Mouse (Mus musculus) ES-E14 (cell line): Measurements from ENCODE around the gene Unc45a. TPM values are rescaled to one million over a fixed set of nuclear protein-coding genes. Genes with fewer than 3 reads are reported as not detected.
A peak's percentile ranks its signal among the peaks of the same experiment; 100 is the strongest.

ENCODE experiments used
- DNase-seq: peaks from one replicate; pipeline ENCODE4 v3.0.0-alpha.2; 2013; ENCODE audit warnings: low read depth, low spot score
- H3K27ac ChIP-seq: 2 replicates; pipeline ENCODE4 v1.5.1; 2012; ENCODE audit warnings: low read depth, mild to moderate bottlenecking, low read length, moderate library complexity, mixed read lengths; ENCODE audit not compliant: poor library complexity, insufficient read depth, severe bottlenecking
- H3K36me3 ChIP-seq: 2 replicates; pipeline ENCODE4 v1.6.1; 2012; ENCODE audit warnings: mild to moderate bottlenecking, low read length, moderate library complexity, mixed read lengths; ENCODE audit not compliant: control insufficient read depth, poor library complexity, insufficient read depth, severe bottlenecking
- H3K4me1 ChIP-seq, 2 experiments: fragments of 150-350 bp in 1 of 2; sonication (generic) in 1 of 2; 2 replicates each; pipeline ENCODE4 v1.6.1; 2012; ENCODE audit warnings: low read length in 2 of 2, mild to moderate bottlenecking in 1 of 2, mixed read lengths in 1 of 2; ENCODE audit not compliant: control insufficient read depth in 2 of 2, insufficient read depth in 2 of 2, poor library complexity in 1 of 2
- H3K4me3 ChIP-seq, 2 experiments: fragments of 150-350 bp in 1 of 2; sonication (generic) in 1 of 2; 2 replicates each; pipeline ENCODE4 v1.5.1; 2012; ENCODE audit warnings: low read length in 2 of 2, low read depth in 1 of 2, mild to moderate bottlenecking in 1 of 2, mixed read lengths in 1 of 2; ENCODE audit not compliant: insufficient read depth in 1 of 2, poor library complexity in 1 of 2, severe bottlenecking in 1 of 2
- H3K9ac ChIP-seq: 2 replicates; pipeline ENCODE4 v1.6.1; 2012; ENCODE audit warnings: low read depth, mild to moderate bottlenecking, low read length, mixed read lengths; ENCODE audit not compliant: poor library complexity, insufficient read depth, severe bottlenecking
- H3K9me3 ChIP-seq: fragments of 150-350 bp; sonication (generic); 2 replicates; pipeline ENCODE4 v1.6.1; 2012; ENCODE audit warnings: low read depth, mild to moderate bottlenecking, low read length; ENCODE audit not compliant: control insufficient read depth, insufficient read depth
- CHD2 ChIP-seq: IDR thresholded peaks from 2 replicates; pipeline ENCODE4 v1.6.1; 2014; ENCODE audit warnings: mild to moderate bottlenecking, low read depth, low read length, inconsistent platforms
- HCFC1 ChIP-seq: IDR thresholded peaks from 2 replicates; pipeline ENCODE4 v1.6.1; 2012; ENCODE audit warnings: low read length, inconsistent platforms, borderline replicate concordance; ENCODE audit not compliant: insufficient read depth
- MAFK ChIP-seq: IDR thresholded peaks from 2 replicates; pipeline ENCODE4 v1.6.1; 2014; ENCODE audit warnings: mild to moderate bottlenecking, low read depth, low read length, inconsistent platforms; ENCODE audit not compliant: insufficient read depth
- ZC3H11A ChIP-seq: IDR thresholded peaks from 2 replicates; pipeline ENCODE4 v1.6.1; 2012; ENCODE audit warnings: low read depth, mild to moderate bottlenecking, inconsistent platforms, low read length, borderline replicate concordance
- ZNF384 ChIP-seq: IDR thresholded peaks from 2 replicates; pipeline ENCODE4 v1.6.1; 2012; ENCODE audit warnings: low read depth, low read length, inconsistent platforms
- in situ Hi-C, 2 experiments: fragments of 600-800 bp; cut with MboI; formaldehyde crosslinking; loops; one replicate each; pipeline ENCODE4 v1.15.1; 2025; ENCODE audit warnings: low sequenced_read_pairs in 2 of 2, inconsistent platforms in 1 of 2; ENCODE audit not compliant: unreplicated experiment in 2 of 2
- total RNA-seq: library from RNA; depleted of rRNA; stranded (reverse); fragments of 300-350 nt; gene quantifications from 2 replicates; pipeline ENCODE4 v1.2.3, GENCODE M21; 2012

Gene Unc45a
- total RNA-seq, 1 experiment = 54.1 TPM

- H3K9ac ChIP-seq = peak overlapping the region; percentile 98; the same call in 1 of the 2 replicates
- TF ChIP-seq HCFC1 (no peak), ZNF384 (no peak), ZC3H11A (no peak), MAFK (no peak)
- H3K36me3 ChIP-seq = peaks cover 14% of the 10 kb centered on the region
- no peaks in the 10 kb centered on the region for H3K9me3 ChIP-seq
- peak overlapping the region; percentile 66 to 97 for H3K4me3 ChIP-seq
- DNase-seq = no peak
- in situ Hi-C loops = loop anchor here in 1 of 2 experiments (25.0 kb wide), 1 partner anchor 636 kb away; no protein-coding TSS in a partner anchor
- peaks cover 2 to 9% of the 10 kb centered on the region in 2 experiments; a peak in 2 of 4 replicates for H3K4me1 ChIP-seq
- H3K27ac ChIP-seq = no peak overlapping the region
Observed at GRCm38 (mm10) chr7:80323336-80323735, 17.5 kb downstream of the Unc45a start.

GRCm38 (mm10) chr7:80319846-80320496 lies 20.8 kb downstream of the Unc45a start:
- 0 out of 2 replicates have a peak overlapping the region, but pooled peaks have one; percentile 19 for H3K9ac ChIP-seq
- peaks cover 2 to 3% of the 10 kb centered on the region in 2 experiments; a peak in 2 of 4 replicates for H3K4me1 ChIP-seq
- H3K36me3 ChIP-seq = peaks cover 19% of the 10 kb centered on the region
- H3K9me3 ChIP-seq = no peaks in the 10 kb centered on the region
- DNase-seq = no peak
- peak overlapping the region; percentile 31 to 52; a peak in 3 of 4 replicates for H3K4me3 ChIP-seq
- in situ Hi-C loops = loop anchor here in 1 of 2 experiments (25.0 kb wide), 1 partner anchor 633 kb away; no protein-coding TSS in a partner anchor
- TF ChIP-seq ZC3H11A = no peak
- TF ChIP-seq MAFK = no peak
- no peak for TF ChIP-seq ZNF384
- no peak for TF ChIP-seq HCFC1
- TF ChIP-seq CHD2 = no peak
- no peak overlapping the region for H3K27ac ChIP-seq

- TF ChIP-seq ZC3H11A (no peak), ZNF384 (no peak), CHD2 (no peak), HCFC1 (no peak), MAFK (no peak)
- peaks cover 31% of the 10 kb centered on the region for H3K36me3 ChIP-seq
- in situ Hi-C loops = loop anchor here in 1 of 2 experiments (25.0 kb wide), 1 partner anchor 631 kb away; no protein-coding TSS in a partner anchor
- no peak overlapping the region for H3K4me3 ChIP-seq
- no peak overlapping the region for H3K27ac ChIP-seq
- H3K4me1 ChIP-seq = peaks cover 0 to 3% of the 10 kb centered on the region in 2 experiments; a peak in 1 of 4 replicates
- DNase-seq = no peak
- no peak overlapping the region for H3K9ac ChIP-seq
- no peaks in the 10 kb centered on the region for H3K9me3 ChIP-seq
Observed at GRCm38 (mm10) chr7:80318670-80319069, 22.1 kb downstream of the Unc45a start.

GRCm38 (mm10) chr7:80317439-80318115 lies 23.2 kb downstream of the Unc45a start:
- in situ Hi-C loops = loop anchor here in 1 of 2 experiments (25.0 kb wide), 1 partner anchor 630 kb away; no protein-coding TSS in a partner anchor
- Histone ChIP-seq H3K4me1 (peaks cover 0 to 3% of the 10 kb centered on the region in 2 experiments; a peak in 1 of 4 replicates), H3K27ac (no peak overlapping the region), H3K36me3 (peaks cover 41% of the 10 kb centered on the region), H3K9ac (no peak overlapping the region), H3K9me3 (no peaks in the 10 kb centered on the region), H3K4me3 (no peak overlapping the region)
- TF ChIP-seq ZNF384 (no peak), ZC3H11A (no peak), CHD2 (no peak), HCFC1 (no peak), MAFK (no peak)
- DNase-seq = no peak
